Mouse (Mus musculus): ENCODE results near the gene Xpc. TPM values are rescaled to one million over a fixed set of nuclear protein-coding genes. Genes with fewer than 3 reads are reported as not detected.
"Not testable (repeated sequence)": the region's sequence is repeated elsewhere in the genome, so short reads cannot be mapped to it uniquely, and the experiment has no call there.

The Xpc gene
- polyA plus RNA-seq, 1 experiment: 3.5 TPM

DNA sequence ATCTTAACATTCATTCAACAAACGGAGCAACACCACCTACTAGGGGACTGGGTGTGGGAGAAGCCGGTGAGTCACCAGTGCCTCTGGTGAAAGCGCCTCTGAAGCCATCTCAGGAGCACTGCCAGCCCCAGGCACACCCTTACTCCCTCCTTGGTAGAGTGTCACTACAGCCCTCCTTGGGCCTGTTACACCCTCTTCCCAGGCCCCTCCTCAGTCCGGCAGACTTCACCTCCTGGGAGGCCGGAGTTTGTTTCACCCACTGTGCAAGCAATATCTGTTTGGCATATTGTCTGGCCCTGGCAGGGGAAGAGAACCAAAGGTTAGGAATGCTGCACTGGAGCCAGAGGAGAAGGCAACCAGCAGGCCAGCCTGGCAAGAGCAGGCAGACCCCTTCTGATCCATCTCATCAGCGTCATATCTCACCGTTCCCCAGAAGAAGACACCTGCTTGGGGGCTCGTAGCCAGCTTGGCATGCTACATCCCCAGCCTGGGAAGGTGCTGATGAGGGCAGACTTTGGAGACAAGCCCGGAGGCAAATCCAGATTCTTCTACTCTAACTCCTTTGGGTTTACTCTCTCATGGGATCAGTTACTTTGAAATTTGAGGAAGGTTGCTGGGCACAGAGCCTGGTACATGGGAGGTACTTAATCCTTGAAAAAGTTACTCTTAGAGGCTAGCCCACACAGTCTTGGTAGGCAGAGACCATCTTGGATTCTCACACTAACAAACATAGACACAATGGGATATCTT, 41.1 kb downstream of the Xpc start:
- Histone ChIP-seq H3K27me3 (replicated peaks) (no peaks in the 10 kb centered on the region), H3K36me3 (replicated peaks; ENCODE audit: low read length) (peaks cover 62% of the 10 kb centered on the region), H3K9me3 (no peaks in the 10 kb centered on the region), H3K4me3 (replicated peaks) (peak overlapping the region; percentile 93), H3K4me1 (peaks cover 65% of the 10 kb centered on the region)
- TF ChIP-seq FLI1 (IDR thresholded peaks at IDR 0.05; ENCODE audit: low read length): no peak
- no peak for TF ChIP-seq GATA1 (IDR thresholded peaks at IDR 0.05; ENCODE audit: borderline replicate concordance, low read length)

DNA sequence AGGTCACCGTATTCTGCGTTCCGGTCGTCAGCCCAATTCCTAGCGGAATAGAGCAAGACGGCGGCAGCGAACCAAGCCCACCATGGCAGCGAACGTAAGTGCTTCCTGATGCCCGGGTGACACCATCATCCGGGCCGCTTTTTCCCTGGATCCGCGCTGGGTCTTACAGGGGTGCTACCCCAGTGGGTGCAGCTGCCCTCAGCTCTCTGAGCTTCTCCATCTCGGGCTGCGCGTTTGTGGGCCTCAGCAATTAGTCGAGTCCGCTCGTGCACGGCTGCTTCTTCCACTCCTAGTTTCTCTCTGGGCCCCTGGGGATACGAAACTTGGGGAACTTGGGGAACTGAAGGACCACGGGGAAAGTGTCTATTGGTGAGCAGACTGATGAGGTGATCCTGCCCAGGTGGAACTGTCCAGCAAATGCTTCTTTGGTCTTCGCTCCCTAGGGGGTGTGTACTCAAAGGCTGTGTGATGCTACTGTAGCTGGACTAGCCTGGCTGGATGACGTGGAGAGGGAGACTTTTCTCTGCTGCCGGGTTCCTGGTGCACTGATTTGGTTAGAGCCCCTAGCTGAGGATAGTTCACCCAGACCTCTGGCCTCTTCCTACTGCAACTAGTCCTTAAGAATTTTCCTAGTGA, 41.8 kb downstream of the Xpc start:
- Histone ChIP-seq H3K9me3 (no peaks in the 10 kb centered on the region), H3K4me1 (peaks cover 70% of the 10 kb centered on the region), H3K36me3 (replicated peaks; ENCODE audit: low read length) (peaks cover 62% of the 10 kb centered on the region), H3K4me3 (replicated peaks) (peak overlapping the region; percentile 93), H3K27me3 (replicated peaks) (no peaks in the 10 kb centered on the region)
- TF ChIP-seq GATA1 (IDR thresholded peaks at IDR 0.05; ENCODE audit: borderline replicate concordance, low read length): no peak
- TF ChIP-seq FLI1 (IDR thresholded peaks at IDR 0.05; ENCODE audit: low read length): no peak

DNA sequence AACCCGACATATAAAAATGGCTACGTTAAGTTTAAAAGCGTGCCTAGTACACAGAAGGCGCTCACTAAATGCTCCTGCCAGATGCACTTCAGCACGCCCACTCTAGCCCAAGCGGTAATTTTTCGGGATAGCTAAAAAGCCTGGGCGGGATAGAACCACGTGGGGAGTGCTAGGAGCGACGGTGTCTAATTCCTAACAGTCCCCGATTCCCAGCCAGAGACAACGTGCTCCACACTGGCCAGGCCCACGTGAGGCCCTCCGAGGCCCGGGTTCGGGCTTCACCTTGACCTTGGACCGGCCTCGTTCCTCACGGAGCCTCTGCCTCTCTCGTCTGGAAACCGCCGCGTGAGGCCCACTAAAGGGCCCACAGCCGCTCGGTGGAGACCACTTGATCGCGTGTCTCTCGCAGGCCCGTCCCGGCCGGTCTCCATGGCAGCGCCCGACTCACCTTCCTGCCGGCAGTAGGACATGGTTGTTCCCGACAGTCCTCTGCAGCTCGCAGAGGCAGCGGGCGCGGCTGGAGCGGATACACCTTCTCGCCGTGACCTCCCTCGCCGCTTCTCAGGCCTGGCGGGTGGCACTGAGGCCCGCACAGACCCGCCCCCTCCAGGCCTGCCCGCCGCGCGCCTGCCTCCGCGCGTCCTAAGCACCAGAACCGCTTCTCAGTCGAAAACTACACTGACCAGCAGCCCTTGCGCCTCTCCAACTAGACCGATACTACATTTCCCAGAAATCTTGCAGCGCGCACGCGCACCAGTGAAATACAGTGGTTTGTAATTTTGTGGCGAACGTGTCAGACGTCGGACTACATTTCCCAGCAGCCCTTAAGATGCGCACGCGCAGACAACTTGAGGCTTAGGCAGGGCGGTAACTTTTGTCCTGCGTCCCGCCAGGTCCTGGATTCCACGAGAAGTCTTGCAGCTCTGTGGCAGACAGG, 42.6 kb downstream of the Xpc start, which contains the start of the genes Chchd4 and Tmem43:
Gene Chchd4, minus strand, starts transcription at position 679 of the 937 bp plus-strand sequence.
Gene Tmem43, plus strand, starts transcription at position 836 of the 937 bp plus-strand sequence.
- Histone ChIP-seq H3K9me3 (no peaks in the 10 kb centered on the region), H3K4me1 (peaks cover 73% of the 10 kb centered on the region), H3K36me3 (replicated peaks; ENCODE audit: low read length) (peaks cover 62% of the 10 kb centered on the region), H3K4me3 (replicated peaks) (peak within 1 kb of the TSS; percentile 93), H3K27me3 (replicated peaks) (no peaks in the 10 kb centered on the region)
- TF ChIP-seq FLI1 (IDR thresholded peaks at IDR 0.05; ENCODE audit: low read length) (no peak), GATA1 (IDR thresholded peaks at IDR 0.05; ENCODE audit: borderline replicate concordance, low read length) (no peak)

DNA sequence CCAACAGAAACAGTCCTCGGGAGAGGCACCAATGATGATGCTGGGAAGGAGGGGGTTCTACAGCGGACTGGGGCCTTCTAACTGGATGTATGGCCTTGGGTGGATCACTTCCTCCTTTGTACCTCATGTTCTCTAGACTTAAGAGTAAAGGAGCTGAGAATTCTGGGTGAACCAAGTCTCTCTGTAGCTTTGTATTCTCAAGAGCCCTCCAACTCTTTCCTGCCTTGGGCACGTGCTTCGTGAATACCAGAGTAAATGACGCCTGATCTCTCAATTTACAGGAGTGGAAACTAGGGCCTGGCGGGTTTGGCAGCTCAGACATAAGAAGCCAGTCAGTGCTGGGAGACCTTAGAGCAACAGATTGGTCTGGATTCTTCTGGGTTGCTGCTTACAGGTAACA, 43.4 kb downstream of the Xpc start:
- Histone ChIP-seq H3K4me1 (peaks cover 66% of the 10 kb centered on the region), H3K36me3 (replicated peaks; ENCODE audit: low read length) (peaks cover 62% of the 10 kb centered on the region)

DNA sequence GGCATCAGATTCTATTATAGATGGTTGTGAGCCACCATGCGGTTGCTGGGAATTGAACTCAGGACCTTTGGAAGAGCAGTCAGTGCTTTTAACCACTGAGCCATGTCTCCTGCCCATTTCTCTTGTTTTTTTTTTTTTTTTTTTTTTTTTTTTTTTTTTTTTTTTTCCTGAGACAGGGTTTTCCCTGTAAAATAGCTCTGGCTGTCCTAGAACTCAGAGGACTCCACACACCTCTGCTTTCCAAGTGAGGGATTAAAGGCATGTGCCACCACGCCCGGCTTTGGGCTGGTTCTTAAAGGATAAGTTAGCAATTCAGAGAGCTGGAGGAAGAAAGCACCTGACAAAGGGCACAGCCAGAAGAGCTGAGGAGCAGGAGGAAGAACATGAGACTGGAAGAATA, 44.3 kb downstream of the Xpc start:
- not testable (repeated sequence) for H3K4me3 ChIP-seq (replicated peaks)
- Histone ChIP-seq H3K4me1 (peaks cover 57% of the 10 kb centered on the region), H3K36me3 (replicated peaks; ENCODE audit: low read length) (peaks cover 62% of the 10 kb centered on the region)

More for the DNA sequence above, 43.4 kb downstream of the Xpc start:
- no peaks in the 10 kb centered on the region for H3K9me3 ChIP-seq
- TF ChIP-seq GATA1 (IDR thresholded peaks at IDR 0.05; ENCODE audit: borderline replicate concordance, low read length) (no peak), FLI1 (IDR thresholded peaks at IDR 0.05; ENCODE audit: low read length) (no peak)
- H3K27me3 ChIP-seq (replicated peaks): no peaks in the 10 kb centered on the region
- H3K4me3 ChIP-seq (replicated peaks): peak overlapping the region; percentile 93

DNA sequence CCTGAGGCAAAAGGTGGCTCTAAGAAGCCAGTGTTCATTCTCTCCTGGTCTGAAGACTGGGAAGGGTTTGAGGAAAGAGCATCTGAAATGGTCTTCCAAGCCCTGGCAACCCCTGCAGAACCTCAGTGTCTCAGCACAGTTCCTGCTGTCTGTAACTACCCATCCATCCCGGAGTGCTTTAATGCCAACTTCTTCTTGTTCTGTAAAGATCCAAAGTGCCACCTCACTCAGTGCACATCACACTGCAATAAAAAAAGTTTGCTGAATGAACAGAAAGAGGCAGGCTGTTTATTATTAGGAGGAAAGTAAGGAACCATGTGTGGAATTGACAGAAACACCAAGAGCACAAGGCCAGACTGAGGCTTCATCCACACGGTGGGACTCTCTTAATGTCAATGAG, 45.0 kb downstream of the Xpc start:
- no peaks in the 10 kb centered on the region for H3K9me3 ChIP-seq
- no peaks in the 10 kb centered on the region for H3K27me3 ChIP-seq (replicated peaks)
- peaks cover 62% of the 10 kb centered on the region for H3K36me3 ChIP-seq (replicated peaks; ENCODE audit: low read length)
- H3K4me1 ChIP-seq: peaks cover 50% of the 10 kb centered on the region
- no peak overlapping the region for H3K4me3 ChIP-seq (replicated peaks)
- TF ChIP-seq FLI1 (IDR thresholded peaks at IDR 0.05; ENCODE audit: low read length): no peak
- TF ChIP-seq GATA1 (IDR thresholded peaks at IDR 0.05; ENCODE audit: borderline replicate concordance, low read length): no peak

More for the DNA sequence above, 44.3 kb downstream of the Xpc start:
- H3K27me3 ChIP-seq (replicated peaks); H3K9me3 ChIP-seq: not testable (repeated sequence)

DNA sequence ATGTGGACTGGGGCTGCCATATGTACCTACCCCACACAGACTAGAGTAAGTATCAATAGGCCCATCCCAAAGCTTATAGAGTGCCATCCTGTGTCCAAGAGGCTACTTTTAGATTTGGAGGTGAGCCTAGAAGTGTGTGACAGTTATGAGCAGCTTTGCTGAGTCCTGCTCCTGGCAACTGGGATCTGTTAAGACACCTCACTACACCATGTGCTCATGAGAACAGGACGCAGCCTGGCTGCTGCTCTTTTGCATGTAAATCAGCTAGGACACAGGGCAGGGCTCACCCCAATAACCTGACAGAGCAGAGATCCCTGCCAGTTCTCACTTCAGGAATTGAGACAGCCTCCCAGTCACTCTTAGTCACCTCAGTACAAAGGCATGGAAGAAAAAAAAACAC, 48.6 kb downstream of the Xpc start:
- Histone ChIP-seq H3K36me3 (replicated peaks; ENCODE audit: low read length) (peaks cover 84% of the 10 kb centered on the region), H3K4me3 (replicated peaks) (no peak overlapping the region), H3K9me3 (no peaks in the 10 kb centered on the region), H3K27me3 (replicated peaks) (no peaks in the 10 kb centered on the region), H3K4me1 (peaks cover 23% of the 10 kb centered on the region)
- TF ChIP-seq GATA1 (IDR thresholded peaks at IDR 0.05; ENCODE audit: borderline replicate concordance, low read length): no peak
- TF ChIP-seq FLI1 (IDR thresholded peaks at IDR 0.05; ENCODE audit: low read length): no peak

DNA sequence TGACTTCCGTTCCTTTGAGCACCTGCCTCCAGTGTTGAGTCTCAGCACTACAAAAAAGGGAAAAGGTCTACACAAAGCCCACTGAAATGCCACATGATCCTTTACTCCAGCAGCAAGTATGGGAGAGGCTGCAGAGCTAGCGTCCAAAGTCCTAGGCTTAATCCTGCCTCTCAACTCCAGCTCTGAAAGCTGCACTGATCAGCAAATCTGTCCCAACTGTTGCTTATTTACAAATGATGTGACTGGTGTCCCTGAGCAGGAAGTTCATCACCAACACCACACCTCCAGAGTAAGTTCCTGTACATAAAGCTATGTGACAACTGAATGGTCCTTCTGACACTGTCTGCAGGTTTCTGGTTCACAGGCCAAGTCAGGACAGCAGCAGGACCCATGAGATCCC, 49.9 kb downstream of the Xpc start:
- H3K27me3 ChIP-seq (replicated peaks): no peaks in the 10 kb centered on the region
- TF ChIP-seq GATA1 (IDR thresholded peaks at IDR 0.05; ENCODE audit: borderline replicate concordance, low read length) (no peak), FLI1 (IDR thresholded peaks at IDR 0.05; ENCODE audit: low read length) (no peak)
- no peaks in the 10 kb centered on the region for H3K9me3 ChIP-seq
- peaks cover 81% of the 10 kb centered on the region for H3K36me3 ChIP-seq (replicated peaks; ENCODE audit: low read length)
- H3K4me3 ChIP-seq (replicated peaks): no peak overlapping the region
- H3K4me1 ChIP-seq: peaks cover 13% of the 10 kb centered on the region

DNA sequence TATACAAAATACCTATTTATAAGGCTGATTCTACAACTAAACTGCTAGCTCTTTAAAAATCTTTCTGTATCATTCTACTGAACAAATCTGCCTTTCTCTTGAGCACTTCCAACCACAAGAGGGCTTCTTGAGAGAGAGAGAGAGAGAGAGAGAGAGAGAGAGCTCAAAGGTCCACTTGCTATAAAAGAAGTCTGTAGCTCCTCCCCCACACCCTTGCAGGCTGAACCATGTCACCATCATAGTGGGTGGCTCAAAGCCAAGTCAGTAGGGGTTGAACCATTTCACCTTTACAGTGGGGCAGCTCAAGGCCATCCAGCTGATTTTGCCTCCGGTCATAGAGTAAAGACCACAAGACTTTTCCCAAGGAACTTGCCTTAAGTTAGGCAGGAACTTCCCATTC, 56.2 kb downstream of the Xpc start:
- TF ChIP-seq GATA1 (IDR thresholded peaks at IDR 0.05; ENCODE audit: borderline replicate concordance, low read length): no peak
- no peak for TF ChIP-seq FLI1 (IDR thresholded peaks at IDR 0.05; ENCODE audit: low read length)
- H3K9me3 ChIP-seq: 0 out of 2 replicates have a peak, but pooled peaks cover 3% of the 10 kb centered on the region
- H3K36me3 ChIP-seq (replicated peaks; ENCODE audit: low read length): peaks cover 20% of the 10 kb centered on the region
- H3K27me3 ChIP-seq (replicated peaks): peaks cover 6% of the 10 kb centered on the region
- H3K4me1 ChIP-seq: no peaks in the 10 kb centered on the region
- no peak overlapping the region for H3K4me3 ChIP-seq (replicated peaks)
